Mouse (Mus musculus) liver, postnatal 0 days (tissue): ENCODE results near the gene Mex3b.

Experiments
- CTCF ChIP-seq: sonication (generic); IDR thresholded peaks from 2 replicates; pipeline ENCODE4 v1.5.1; 2016; ENCODE audit warnings: antibody characterized with exemption, low read depth
- EP300 ChIP-seq: IDR thresholded peaks from 2 replicates; pipeline ENCODE4 v1.6.1; 2016; ENCODE audit warnings: antibody characterized with exemption, low read depth, mild to moderate bottlenecking

- TF ChIP-seq CTCF (no peak), EP300 (no peak)
These were observed 9.4 kb downstream of the Mex3b start for GRCm38 (mm10) chr7:82876551-82876950.
